Mouse (Mus musculus) cortical plate, adult 2 months (tissue): ENCODE data around the gene Wdr25.

Source experiments
- CTCF ChIP-seq: fragments of 200-500 bp; IDR thresholded peaks from 2 replicates; pipeline ENCODE4 v1.5.1; 2011; ENCODE audit warnings: mild to moderate bottlenecking, control low read depth, low read length; ENCODE audit not compliant: insufficient read depth; ENCODE audit errors: extremely low read depth
- POLR2A ChIP-seq: fragments of 200-500 bp; IDR thresholded peaks from 2 replicates; pipeline ENCODE4 v1.6.1; 2011; ENCODE audit warnings: mild to moderate bottlenecking, low read length, control low read depth; ENCODE audit not compliant: insufficient read depth; ENCODE audit errors: extremely low read depth

DNA sequence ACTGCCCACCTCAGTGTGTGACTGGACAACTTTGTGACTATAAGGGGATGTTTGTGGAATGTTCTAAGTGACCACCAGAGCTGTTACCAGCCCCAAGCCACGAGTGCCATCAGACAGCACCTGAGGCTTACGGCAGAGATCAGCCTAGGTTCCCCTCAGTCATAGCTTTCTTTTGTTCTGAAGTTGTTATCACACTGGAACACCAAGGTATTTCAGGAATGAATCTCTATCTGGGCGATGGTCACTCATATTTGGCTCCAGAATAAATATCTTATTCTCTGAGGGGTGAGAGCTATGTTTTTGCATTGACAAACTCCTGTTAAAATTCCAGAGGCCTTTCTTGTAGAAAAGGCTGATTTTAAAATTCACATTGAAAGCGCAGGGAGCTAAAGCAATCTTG, 14.3 kb upstream of the Wdr25 start:
- TF ChIP-seq POLR2A (no peak), CTCF (no peak)
